Mouse (Mus musculus) kidney, postnatal 14 days (tissue): ENCODE results near the gene Ebpl.
"Not testable (repeated sequence)": the region's sequence is repeated elsewhere in the genome, so short reads cannot be mapped to it uniquely, and the experiment has no call there.

ENCODE experiments used
- DNase-seq: peaks from one replicate; pipeline ENCODE4 v3.0.0; 2022; ENCODE audit warnings: mixed read lengths

Ebpl gene

DNA sequence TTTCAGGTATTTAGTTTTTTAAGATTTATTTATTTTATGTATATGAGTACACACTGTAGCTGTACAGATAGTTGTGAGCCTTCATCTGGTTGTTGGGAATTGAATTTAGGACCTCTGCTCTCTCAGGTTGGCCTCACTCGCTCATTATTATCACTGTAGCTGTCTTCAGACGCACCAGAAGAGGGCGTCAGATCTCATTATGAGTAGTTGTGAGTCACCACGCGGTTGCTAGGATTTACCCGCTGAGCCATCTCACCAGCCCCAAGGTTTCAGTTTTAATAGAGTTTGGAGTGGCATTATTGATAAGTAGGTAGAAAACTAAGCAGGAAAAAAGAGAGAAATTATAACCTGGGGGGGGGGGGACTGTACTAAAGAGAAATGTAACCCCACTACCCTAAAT lies 33.2 kb downstream of the Ebpl start:
- DNase-seq = not testable (repeated sequence)

DNA sequence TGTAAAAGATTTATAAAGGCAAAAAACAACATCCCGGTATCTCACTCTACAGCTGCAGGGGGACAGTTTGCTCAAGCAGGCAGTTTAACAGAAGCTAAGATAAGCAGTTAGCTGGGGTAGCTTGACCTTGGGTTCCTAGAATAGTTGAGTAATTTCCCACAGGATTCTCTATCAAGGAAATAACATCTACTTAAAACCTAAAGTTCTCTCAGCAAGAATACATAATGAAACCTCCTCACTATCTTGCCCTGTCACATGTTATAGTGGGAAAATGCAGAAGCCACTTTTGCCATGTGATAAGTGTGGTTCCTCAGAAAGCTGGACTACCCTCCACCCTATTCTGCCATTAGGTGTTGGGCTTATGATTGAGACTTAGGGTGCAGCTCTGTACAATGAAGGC lies 37.5 kb downstream of the Ebpl start:
- no peak for DNase-seq

DNA sequence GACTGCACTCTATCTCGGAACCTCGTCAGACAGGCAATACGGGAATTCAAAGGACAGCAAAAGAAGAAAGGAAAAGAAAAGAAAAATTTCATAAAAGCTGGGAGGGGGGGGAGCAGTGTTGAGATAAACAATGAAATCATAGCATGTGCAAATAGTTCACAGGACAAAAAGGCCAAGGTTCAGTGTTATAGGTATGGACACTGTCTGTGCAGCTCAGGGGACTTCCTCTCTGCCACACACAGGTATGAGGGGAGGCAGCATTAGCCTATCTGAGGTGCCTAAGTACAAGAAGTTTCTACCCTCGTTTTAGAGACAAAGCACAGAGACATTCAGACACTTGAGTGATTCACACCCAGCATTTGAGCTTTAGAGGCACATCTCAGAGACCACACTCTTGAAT lies 39.0 kb downstream of the Ebpl start:
- DNase-seq = no peak

DNA sequence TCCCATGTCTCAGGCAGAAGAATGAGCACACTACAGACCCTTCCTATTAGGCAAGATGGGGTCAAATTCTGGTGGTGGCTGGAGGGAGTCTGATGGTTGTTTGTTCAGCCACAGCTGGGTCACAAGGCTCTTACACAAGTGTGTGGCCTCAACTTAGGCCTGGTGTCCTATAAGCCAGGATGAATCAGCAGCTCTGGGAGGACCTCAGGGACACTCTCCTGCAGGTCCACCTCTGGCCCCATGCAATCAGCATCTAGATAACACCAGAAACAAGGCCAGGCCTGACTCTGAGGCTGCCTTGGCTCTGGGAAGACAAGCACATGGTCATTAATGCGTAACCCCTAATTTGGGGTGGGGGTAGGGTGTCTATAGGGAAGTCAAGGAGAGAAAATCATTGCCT lies 39.5 kb downstream of the Ebpl start:
- DNase-seq = no peak

DNA sequence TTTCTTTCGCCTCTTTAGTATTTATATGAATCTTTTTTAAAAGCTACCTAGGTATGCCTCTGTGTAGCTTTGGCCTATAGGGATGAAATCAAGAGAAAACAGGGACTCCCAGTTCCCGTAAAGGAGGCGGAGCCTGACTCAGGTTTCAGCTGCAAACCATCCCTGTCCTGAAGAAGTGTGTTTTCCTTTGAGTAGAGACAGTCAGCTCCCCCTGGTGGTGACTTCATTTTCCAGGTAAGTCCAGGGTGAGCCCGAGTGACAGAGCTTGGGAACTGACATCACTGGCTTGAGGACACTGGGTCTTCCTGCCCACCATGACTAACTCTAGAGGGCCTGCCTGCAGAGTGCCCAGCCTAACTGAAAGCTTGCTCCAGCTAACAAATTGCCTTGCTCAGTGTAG lies 43.4 kb downstream of the Ebpl start:
- peak; percentile 65 for DNase-seq

DNA sequence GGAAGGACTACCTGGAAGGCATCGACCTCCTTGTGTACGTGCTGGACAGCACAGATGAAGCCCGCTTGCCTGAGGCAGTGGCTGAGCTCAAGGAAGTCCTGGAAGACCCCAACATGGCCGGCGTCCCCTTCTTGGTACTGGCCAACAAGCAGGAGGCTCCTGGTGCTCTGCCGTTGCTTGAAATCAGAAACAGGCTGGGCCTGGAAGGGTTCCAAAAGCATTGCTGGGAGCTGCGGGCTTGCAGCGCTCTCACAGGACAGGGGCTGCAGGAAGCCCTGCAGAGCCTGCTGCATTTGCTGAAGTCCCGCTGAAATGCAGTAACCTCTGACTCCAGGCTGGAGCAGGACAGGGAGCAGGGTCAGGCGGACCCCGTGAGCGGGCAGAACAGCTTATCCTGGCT lies 49.3 kb downstream of the Ebpl start:
- DNase-seq = peak; percentile 12

DNA sequence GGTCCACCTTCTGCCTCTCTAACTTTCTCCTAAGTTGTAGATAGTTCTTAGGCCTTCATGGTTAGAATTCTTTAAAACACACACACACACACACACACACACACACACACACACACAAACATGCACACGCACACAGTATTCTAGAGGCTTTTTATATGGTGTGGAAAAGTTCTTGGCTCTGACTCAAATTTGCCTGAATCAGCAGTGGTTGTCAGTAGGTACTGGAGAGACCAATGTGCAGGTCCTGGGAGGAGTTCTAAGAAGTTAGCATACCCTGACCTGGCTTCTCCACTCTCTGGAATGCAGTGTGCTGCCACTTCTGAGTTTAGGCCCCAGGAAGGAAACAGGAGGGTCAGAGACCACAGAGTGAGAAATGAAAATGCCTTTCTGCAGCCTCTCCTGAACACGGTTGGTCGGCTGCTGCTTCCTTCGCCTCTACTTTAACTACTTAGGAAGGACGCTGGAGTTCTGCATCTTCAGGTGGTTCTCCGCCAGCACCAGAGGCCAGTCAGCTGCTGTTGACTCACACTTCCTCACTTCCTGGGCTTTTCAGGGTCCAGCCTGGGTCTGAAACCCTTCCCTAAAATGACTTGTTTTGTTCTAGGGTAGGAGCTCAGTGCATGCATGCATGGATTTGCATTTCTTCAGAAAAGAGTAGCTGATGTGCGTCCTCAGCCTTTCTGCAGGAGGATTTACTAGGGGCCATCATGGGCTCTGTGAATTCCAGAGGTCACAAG lies 50.0 kb downstream of the Ebpl start:
- DNase-seq = no peak

DNA sequence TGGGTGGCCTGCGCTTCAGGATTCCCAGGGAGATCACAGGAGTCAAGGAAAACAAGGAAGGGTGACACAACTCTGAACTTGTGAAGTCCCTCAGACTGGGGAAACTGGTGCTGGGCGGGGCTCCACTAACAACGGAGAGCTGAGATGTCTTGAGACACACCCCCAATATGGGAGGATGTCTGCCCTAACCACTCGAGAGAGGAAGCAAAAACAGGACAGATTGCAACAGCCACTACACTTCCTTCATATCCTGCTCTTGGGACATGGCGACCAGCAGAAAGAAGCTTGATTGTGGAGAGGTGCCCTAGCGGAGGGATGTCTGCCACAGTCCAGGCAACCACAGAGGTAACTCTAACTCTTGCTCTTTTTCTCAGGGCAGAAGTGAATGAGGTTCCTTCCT lies 50.6 kb downstream of the Ebpl start, which contains the start of gene Arl11:
TSS of gene Arl11 (plus strand) at position 161 of the 400 bp plus-strand sequence.
- no peak for DNase-seq

DNA sequence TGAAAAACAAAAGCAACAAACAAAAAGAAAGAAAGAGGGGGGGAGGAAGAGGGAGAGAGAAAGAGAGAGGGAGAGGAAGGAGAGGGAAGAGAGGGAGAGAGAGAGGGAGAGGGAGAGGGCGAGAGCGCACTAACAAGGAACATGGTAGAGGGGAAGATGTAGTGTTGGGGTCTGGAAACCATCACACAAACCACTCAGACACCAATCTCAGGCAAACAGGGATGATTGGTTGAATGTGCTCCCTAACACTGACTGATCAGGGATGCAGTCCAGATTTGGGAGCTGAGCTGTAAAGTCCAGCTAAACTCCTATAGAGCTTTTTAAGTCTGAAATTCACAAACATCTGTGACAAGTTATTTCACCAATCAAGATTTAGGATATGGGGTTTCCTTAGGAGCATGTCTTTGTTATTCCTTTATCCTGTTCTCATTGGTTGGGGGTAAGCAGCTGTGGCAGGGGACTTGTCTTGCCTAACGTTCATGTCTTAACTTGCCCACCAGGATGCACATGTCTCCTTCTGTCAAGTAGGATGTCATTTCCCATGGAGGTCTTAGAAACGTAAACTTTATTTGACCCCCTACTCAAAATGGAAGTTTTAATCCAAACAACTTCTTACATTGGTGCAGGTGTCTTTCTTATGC lies 56.1 kb downstream of the Ebpl start:
- no peak for DNase-seq

DNA sequence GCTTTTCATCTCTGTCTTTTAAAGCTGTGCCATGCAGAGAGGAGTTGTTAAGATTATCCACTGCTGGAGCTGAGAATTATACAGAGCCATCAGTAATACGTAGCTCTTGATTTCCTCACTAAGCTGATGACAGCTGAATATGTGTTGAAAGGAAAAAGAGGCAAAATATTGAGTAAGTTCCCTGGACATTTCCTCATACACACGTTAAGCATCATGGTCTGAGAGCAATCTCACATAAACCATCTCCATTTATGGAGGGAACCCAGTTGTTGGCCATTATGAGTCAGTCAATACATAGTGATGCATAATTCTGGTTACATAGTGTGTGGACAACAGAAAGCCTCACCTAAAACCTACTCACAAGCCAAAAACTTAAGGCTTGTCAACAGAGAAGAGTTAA lies 57.8 kb downstream of the Ebpl start:
- DNase-seq = no peak

DNA sequence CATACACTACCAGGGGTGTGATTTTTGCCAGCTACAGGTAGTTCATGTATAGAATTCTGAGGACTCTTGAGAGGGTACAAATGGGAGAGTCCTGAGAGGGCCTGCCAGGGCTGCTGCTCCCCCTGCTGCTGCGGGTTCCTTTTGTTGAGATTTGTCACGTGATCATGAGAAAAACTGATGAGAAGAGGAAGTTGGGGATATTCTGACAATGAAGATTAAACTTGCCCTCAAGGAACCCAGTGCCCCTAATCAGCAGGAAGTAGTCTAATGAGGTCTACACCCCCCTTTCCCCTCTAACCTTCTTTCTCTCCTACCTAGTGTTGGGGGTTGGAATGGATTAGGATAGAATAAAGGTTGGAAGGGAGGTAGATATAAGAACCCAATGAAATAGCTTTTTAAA lies 58.9 kb downstream of the Ebpl start:
- DNase-seq = no peak

DNA sequence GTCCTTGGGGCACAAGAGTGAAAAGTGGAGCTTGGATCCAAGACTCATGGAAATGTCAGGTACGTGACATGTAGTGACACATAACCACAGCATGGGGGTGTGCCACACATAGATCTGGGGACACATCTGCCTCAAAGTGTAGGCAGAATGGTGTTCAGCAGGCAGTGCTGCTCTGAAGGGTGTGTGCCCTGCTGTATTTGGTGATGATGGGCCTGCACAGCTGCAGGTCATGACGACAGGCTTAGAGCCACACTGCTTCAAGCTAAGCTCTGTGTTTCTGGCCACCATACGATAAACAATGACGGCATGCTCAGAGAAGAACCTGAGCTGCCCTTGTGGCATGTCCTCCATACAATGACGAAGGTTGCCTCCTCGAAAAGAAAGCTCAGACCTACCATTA lies 60.4 kb downstream of the Ebpl start:
- no peak for DNase-seq

DNA sequence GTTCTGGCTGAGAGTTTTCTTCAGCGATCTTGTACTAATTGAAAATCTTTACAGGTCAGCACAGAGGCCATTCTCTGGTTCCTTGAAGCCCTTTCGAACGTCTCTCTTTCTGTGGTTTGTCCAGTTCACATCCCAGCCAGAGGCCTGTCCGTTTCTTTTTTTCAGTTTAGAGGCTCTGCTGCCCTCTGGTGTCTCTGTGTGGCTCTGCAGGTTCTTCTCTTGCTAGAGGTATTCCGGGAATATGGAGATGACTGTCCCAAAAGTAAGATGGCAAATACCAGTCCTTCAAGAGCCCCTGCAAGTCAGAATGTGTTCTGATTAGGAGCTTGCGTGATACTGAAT lies 65.5 kb downstream of the Ebpl start:
- peak; percentile 53 for DNase-seq

DNA sequence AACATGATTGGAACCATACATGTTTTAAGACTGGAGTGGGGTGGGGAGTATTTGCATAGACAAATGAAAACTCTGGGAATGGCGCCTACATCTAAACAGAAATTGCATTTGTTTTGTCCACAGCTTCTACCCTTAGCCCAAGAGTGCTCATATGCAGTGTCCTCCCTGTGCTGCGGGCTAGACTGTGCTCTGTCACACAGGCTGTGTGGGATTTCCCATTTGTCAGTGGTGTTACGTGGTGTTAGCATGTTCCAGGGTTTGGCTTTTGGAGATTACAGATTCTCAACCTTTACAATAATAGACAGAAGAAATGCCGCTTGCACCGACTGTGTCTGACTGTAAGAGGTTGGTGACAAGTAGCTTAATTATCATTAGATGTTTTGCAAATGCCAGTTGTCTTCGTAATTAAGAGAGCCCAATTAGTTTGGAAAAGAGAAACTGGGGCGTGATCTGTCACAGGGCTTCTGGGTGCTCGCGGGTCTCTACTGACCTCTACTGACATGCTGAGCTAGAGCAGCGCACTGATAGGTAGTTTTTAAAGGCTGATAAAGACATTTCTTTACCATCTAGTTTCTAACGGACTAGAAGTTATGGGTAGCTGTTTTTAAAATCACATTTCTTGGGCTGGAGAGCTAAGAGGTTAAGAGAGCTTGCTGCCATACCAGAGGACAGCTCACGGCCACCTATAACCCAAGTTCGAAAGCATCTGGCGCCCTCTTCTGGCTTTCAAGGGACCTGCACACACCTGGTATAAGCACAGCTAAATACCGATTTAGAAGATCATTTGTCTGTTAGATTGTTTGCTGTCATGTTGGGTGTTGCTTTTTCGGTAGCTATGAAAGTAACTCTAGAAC lies 66.1 kb downstream of the Ebpl start:
- DNase-seq = peak; percentile 66

DNA sequence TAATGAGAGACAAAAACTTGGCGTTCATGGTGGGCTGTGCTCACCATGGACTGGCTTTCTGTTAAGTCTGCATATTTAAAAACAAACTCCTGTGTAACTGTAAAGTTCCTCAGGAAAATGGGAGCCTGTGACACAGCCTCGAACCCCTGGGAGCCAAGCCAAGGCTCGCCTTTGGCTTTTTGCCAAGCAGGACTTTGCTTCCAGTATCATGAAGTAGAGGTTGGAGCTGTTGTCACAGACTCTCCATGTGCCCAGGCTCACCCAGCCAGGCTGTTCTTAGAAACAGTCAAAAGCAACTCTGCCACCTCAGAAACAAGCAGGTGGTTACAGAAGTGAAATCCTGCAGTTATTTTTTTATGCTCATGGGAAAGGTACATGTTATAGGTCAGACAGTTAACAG lies 69.6 kb downstream of the Ebpl start:
- DNase-seq = peak; percentile 49

DNA sequence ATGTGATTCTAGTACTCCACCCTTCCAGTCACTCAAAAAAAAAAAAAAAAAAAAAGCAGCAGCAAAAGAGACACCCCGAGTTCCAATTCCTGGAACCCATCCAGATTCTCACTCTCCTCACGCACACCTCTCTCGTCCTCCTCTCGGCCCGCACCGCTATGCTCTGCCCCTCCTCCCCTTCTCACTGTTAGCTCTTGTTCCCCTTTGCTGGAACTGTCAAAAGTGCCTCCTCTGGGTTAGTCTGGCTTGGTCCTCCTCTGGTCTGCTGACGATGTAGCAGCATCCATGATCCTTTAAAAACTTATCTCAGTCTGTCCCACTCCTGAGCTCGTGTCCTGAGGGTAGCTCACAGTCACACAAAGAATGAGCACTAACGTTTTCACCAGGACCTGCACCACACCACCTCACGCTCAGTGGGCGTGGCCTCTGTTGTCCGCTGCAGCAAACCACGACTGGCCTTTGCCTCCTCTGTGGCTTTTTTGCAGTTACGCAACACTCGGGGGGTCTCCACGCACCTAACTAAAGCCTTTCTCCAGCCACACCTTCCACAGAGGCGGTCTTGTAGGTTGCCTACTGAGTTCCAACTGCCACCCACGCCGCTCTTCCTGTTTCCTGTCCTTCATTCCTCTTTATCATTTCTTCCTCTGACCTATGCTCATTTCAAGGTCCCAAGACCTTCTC lies 71.5 kb downstream of the Ebpl start:
- no peak for DNase-seq
